Mouse (Mus musculus) regulatory T cell (primary cell): ENCODE results near the gene Tmem237.

Experiments used
- in situ Hi-C: fragments of 300-600 bp; cut with MboI, MseI; formaldehyde crosslinking; loops from one replicate; pipeline ENCODE4 v1.15.1; 2025; ENCODE audit warnings: high pct_unique_total_duplicates

Tmem237 gene

GRCm38 (mm10) chr1:59102071-59102470 is 18.1 kb downstream of the Tmem237 start:
- in situ Hi-C loops = no loop called here

- in situ Hi-C loops = no loop called here
Measured at GRCm38 (mm10) chr1:59101020-59101419, 19.2 kb downstream of the Tmem237 start.

GRCm38 (mm10) chr1:59094705-59095104 is 25.5 kb downstream of the Tmem237 start, which contains the start of gene C2cd6:
TSS of gene C2cd6 (minus strand) at chr1:59094900.
- in situ Hi-C loops = no loop called here

- in situ Hi-C loops = no loop called here
Measured at GRCm38 (mm10) chr1:59070867-59071266, 49.3 kb downstream of the Tmem237 start.

GRCm38 (mm10) chr1:59067976-59068375 is 52.2 kb downstream of the Tmem237 start:
- in situ Hi-C loops = no loop called here

- in situ Hi-C loops = no loop called here
Measured at GRCm38 (mm10) chr1:59063697-59064096, 56.5 kb downstream of the Tmem237 start.

- in situ Hi-C loops = no loop called here
Measured at GRCm38 (mm10) chr1:59056955-59057354, 63.3 kb downstream of the Tmem237 start.

GRCm38 (mm10) chr1:59051306-59051705 is 68.9 kb downstream of the Tmem237 start:
- in situ Hi-C loops = no loop called here
